Mouse (Mus musculus) left cerebral cortex, postnatal 4 days (tissue): ENCODE measurements around the gene Acot12. TPM values are rescaled to one million over a fixed set of nuclear protein-coding genes. Genes with fewer than 3 reads are reported as not detected.
"Not testable (repeated sequence)": the region's sequence is repeated elsewhere in the genome, so short reads cannot be mapped to it uniquely, and the experiment has no call there.

ENCODE experiments used
- DNase-seq: peaks from one replicate; pipeline ENCODE4 v3.0.0-alpha.2; 2022
- intact Hi-C: fragments of 180-260 bp; cut with DNase I; formaldehyde crosslinking; loops from one replicate; pipeline ENCODE4 v1.15.1; 2025
- total RNA-seq, 2 experiments: library from RNA; stranded (reverse); gene quantifications; 2 replicates each; pipeline ENCODE4 v1.2.3; 2021

Gene Acot12
- total RNA-seq, 2 experiments from 2014 or later = 0.24 TPM; not detected in 1

- intact Hi-C loops = no loop called here
- no peak for DNase-seq
Observed at GRCm38 (mm10) chr13:91758316-91759048, 17.2 kb downstream of the Acot12 start.

GRCm38 (mm10) chr13:91759791-91760190, 18.5 kb downstream of the Acot12 start:
- no peak for DNase-seq
- intact Hi-C loops = no loop called here

- intact Hi-C loops = no loop called here
- DNase-seq = no peak
Observed at GRCm38 (mm10) chr13:91760302-91761050, 19.2 kb downstream of the Acot12 start.

GRCm38 (mm10) chr13:91761654-91762445, 20.5 kb downstream of the Acot12 start:
- no peak for DNase-seq
- intact Hi-C loops = no loop called here

- intact Hi-C loops = not testable (repeated sequence)
Observed at GRCm38 (mm10) chr13:91763654-91764053, 22.3 kb downstream of the Acot12 start.

GRCm38 (mm10) chr13:91765627-91766026, 24.3 kb downstream of the Acot12 start:
- no peak for DNase-seq
- intact Hi-C loops = no loop called here

More at GRCm38 (mm10) chr13:91763654-91764053, 22.3 kb downstream of the Acot12 start:
- not testable (repeated sequence) for DNase-seq

- no peak for DNase-seq
- intact Hi-C loops = no loop called here
Observed at GRCm38 (mm10) chr13:91768683-91769651, 27.7 kb downstream of the Acot12 start.

- intact Hi-C loops = no loop called here
Observed at GRCm38 (mm10) chr13:91778092-91778491, 36.8 kb downstream of the Acot12 start.

GRCm38 (mm10) chr13:91779892-91780291, 38.6 kb downstream of the Acot12 start:
- intact Hi-C loops = no loop called here
- no peak for DNase-seq

More at GRCm38 (mm10) chr13:91778092-91778491, 36.8 kb downstream of the Acot12 start:
- DNase-seq = no peak

GRCm38 (mm10) chr13:91792035-91792434, 50.7 kb downstream of the Acot12 start:
- no peak for DNase-seq
- intact Hi-C loops = loop anchor here (10.0 kb wide), 1 partner anchor 857 kb away; no protein-coding TSS in a partner anchor

GRCm38 (mm10) chr13:91794926-91795436, 53.7 kb downstream of the Acot12 start:
- intact Hi-C loops = loop anchor here (10.0 kb wide), 1 partner anchor 860 kb away; no protein-coding TSS in a partner anchor
- DNase-seq = no peak

GRCm38 (mm10) chr13:91795593-91795992, 54.3 kb downstream of the Acot12 start:
- intact Hi-C loops = loop anchor here (10.0 kb wide), 1 partner anchor 861 kb away; no protein-coding TSS in a partner anchor
- no peak for DNase-seq

- intact Hi-C loops = loop anchor here (10.0 kb wide), 1 partner anchor 861 kb away; no protein-coding TSS in a partner anchor
- DNase-seq = no peak
Observed at GRCm38 (mm10) chr13:91796003-91796402, 54.7 kb downstream of the Acot12 start.

GRCm38 (mm10) chr13:91796916-91797315, 55.6 kb downstream of the Acot12 start:
- intact Hi-C loops = loop anchor here (10.0 kb wide), 1 partner anchor 862 kb away; no protein-coding TSS in a partner anchor
- DNase-seq = no peak

GRCm38 (mm10) chr13:91797442-91797841, 56.1 kb downstream of the Acot12 start:
- intact Hi-C loops = loop anchor here (10.0 kb wide), 1 partner anchor 863 kb away; no protein-coding TSS in a partner anchor
- DNase-seq = no peak

GRCm38 (mm10) chr13:91801726-91802125, 60.4 kb downstream of the Acot12 start:
- intact Hi-C loops = no loop called here
- no peak for DNase-seq

GRCm38 (mm10) chr13:91807155-91807839, 66.0 kb downstream of the Acot12 start, which contains the start of gene Zcchc9:
TSS of gene Zcchc9 (minus strand) at chr13:91807705.
- intact Hi-C loops = loop anchor here (5.0 kb wide), 1 partner anchor 525 kb away; no protein-coding TSS in a partner anchor

GRCm38 (mm10) chr13:91807874-91808575, 66.7 kb downstream of the Acot12 start:
- intact Hi-C loops = loop anchor here (5.0 kb wide), 1 partner anchor 524 kb away; no protein-coding TSS in a partner anchor
- DNase-seq = no peak

More at GRCm38 (mm10) chr13:91807155-91807839, 66.0 kb downstream of the Acot12 start, which contains the start of gene Zcchc9:
- DNase-seq = peak; percentile 90
